Mouse (Mus musculus) forebrain, embryonic 16.5 days (tissue): ENCODE data around the gene Tmem104. TPM values are rescaled to one million over a fixed set of nuclear protein-coding genes. Genes with fewer than 3 reads are reported as not detected.

Source experiments
- ATAC-seq: fragments of 200-750 bp; cut with Nextera tagmentation; 2 replicates; pipeline ENCODE4 v1.8.0; 2017; ENCODE audit warnings: mild to moderate bottlenecking, moderate library complexity
- H3K27ac ChIP-seq: fragments of 300-500 bp; sonication (generic); 2 replicates; pipeline ENCODE4 v1.5.1; 2014; ENCODE audit warnings: low read length, control low read depth
- H3K27me3 ChIP-seq: fragments of 300-500 bp; sonication (generic); replicated peaks from 2 replicates; pipeline ENCODE4 v1.6.1; 2014; ENCODE audit warnings: low read length; ENCODE audit not compliant: control insufficient read depth, insufficient read depth
- H3K36me3 ChIP-seq: fragments of 300-500 bp; sonication (generic); 2 replicates; pipeline ENCODE4 v1.6.1; 2014; ENCODE audit not compliant: control insufficient read depth, insufficient read depth
- H3K4me1 ChIP-seq: fragments of 300-500 bp; sonication (generic); replicated peaks from 2 replicates; pipeline ENCODE4 v1.6.1; 2014; ENCODE audit warnings: low read length; ENCODE audit not compliant: control insufficient read depth, insufficient read depth
- H3K4me2 ChIP-seq: fragments of 300-500 bp; sonication (generic); 2 replicates; pipeline ENCODE4 v1.6.1; 2014; ENCODE audit warnings: mild to moderate bottlenecking, low read length, control low read depth
- H3K4me3 ChIP-seq: fragments of 300-500 bp; sonication (generic); replicated peaks from 2 replicates; pipeline ENCODE4 v1.5.1; 2014; ENCODE audit warnings: mild to moderate bottlenecking, low read length, control low read depth
- H3K9ac ChIP-seq: fragments of 300-500 bp; sonication (generic); replicated peaks from 2 replicates; pipeline ENCODE4 v1.6.1; 2014; ENCODE audit warnings: low read depth, low read length, control low read depth
- H3K9me3 ChIP-seq: fragments of 300-500 bp; sonication (generic); 2 replicates; pipeline ENCODE4 v1.6.1; 2016; ENCODE audit warnings: low read length; ENCODE audit not compliant: control insufficient read depth
- WGBS: fragments of 180-500 bp; shearing (Covaris S2); extraction: QIAGEN DNeasy Blood & Tissue Kit; methylation state at CpG from one replicate; pipeline ENCODE4 v1.1.7; 2014; 5-methylcytosine and 5-hydroxymethylcytosine counted together
- polyA plus RNA-seq: library from polyadenylated mRNA; unstranded; fragments of >200 nt; fragmentation: Nextera tagmentation; extraction: Ambion mirVana; gene quantifications from 2 replicates; pipeline ENCODE4 v1.2.1, GENCODE M21; 2015

The Tmem104 gene
- polyA plus RNA-seq, 1 experiment from 2014 or later, result 11.2 TPM

DNA sequence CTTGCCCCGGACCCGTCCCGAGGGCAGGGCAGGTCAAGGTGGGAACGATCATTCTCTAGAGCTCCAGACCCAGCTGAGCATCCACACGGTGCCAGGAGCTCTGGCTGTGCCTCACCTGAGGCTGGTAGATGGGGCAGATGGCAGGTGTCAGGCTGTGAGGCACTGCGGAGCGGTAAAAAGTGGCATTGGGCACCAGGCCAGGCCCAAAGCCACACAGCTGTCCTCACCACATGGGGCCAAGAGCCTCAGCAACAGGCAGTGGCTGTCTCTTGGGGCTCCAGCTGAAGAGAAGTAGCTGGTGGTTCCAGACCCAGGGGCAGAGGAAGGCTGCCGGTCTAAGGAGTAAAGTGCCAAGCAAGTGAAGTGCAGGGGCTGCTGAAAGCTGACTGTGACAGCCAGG is 59.1 kb downstream of the Tmem104 start:
- no peak for ATAC-seq
- WGBS, result 49% methylated on average over 8 of the region's 8 CpGs
- Histone ChIP-seq H3K36me3 (peaks cover 5% of the 10 kb centered on the region), H3K27ac (no peak overlapping the region), H3K4me1 (peaks cover 33% of the 10 kb centered on the region), H3K9ac (no peak overlapping the region), H3K27me3 (peaks cover 25% of the 10 kb centered on the region), H3K4me3 (no peak overlapping the region), H3K9me3 (no peaks in the 10 kb centered on the region), H3K4me2 (no peak overlapping the region)

DNA sequence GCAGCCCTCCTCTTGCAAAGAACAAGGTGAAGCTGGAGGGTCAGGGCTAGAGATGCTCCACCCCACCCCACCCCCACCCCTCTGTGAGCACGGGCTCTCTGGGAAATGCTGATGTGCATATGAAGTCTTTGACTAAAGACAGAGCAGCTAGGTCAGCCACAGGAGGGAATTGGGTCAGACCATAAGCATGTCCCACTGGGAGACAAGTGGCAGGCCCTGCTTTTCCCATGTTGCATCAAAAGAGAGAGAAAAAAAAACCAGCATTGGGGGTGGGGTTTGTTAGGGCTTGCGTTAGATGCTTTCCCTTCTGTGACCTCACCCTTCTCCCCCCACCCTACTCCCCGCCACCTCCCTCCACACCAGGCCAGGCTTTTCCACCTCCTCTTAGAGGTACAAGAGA is 60.0 kb downstream of the Tmem104 start:
- H3K4me3 ChIP-seq, result no peak overlapping the region
- ATAC-seq, result no peak
- WGBS, result 36% methylated on average over 3 of the region's 3 CpGs
- no peaks in the 10 kb centered on the region for H3K9me3 ChIP-seq
- H3K27me3 ChIP-seq, result peaks cover 25% of the 10 kb centered on the region
- H3K9ac ChIP-seq, result no peak overlapping the region
- H3K27ac ChIP-seq, result no peak overlapping the region
- peaks cover 5% of the 10 kb centered on the region for H3K36me3 ChIP-seq
- H3K4me1 ChIP-seq, result peaks cover 33% of the 10 kb centered on the region
- no peak overlapping the region for H3K4me2 ChIP-seq

DNA sequence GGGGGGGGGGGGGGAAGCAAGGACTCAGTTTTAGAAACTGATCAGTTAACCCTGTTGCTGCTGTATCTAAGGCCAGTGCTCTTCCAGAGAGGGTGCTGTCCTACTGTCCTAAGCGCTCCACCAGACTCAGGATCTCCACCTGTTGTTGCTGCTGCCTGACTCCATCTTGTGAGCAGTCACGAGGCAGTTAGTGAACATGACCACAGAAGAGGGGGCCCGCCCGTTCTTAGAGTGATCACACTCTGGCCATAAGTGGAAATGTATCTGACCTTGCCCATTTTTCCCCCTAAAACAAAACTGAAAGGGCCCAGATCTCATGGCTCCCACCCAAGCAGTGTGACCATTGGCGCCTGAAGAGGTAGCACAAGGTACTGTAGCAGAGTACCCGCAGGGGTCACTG is 60.7 kb downstream of the Tmem104 start:
- no peak overlapping the region for H3K9ac ChIP-seq
- 75% methylated on average over 6 of the region's 6 CpGs for WGBS
- peaks cover 25% of the 10 kb centered on the region for H3K27me3 ChIP-seq
- no peaks in the 10 kb centered on the region for H3K9me3 ChIP-seq
- ATAC-seq, result no peak
- H3K4me1 ChIP-seq, result peaks cover 33% of the 10 kb centered on the region
- H3K27ac ChIP-seq, result no peak overlapping the region
- H3K4me2 ChIP-seq, result no peak overlapping the region
- H3K4me3 ChIP-seq, result no peak overlapping the region
- peaks cover 5% of the 10 kb centered on the region for H3K36me3 ChIP-seq

DNA sequence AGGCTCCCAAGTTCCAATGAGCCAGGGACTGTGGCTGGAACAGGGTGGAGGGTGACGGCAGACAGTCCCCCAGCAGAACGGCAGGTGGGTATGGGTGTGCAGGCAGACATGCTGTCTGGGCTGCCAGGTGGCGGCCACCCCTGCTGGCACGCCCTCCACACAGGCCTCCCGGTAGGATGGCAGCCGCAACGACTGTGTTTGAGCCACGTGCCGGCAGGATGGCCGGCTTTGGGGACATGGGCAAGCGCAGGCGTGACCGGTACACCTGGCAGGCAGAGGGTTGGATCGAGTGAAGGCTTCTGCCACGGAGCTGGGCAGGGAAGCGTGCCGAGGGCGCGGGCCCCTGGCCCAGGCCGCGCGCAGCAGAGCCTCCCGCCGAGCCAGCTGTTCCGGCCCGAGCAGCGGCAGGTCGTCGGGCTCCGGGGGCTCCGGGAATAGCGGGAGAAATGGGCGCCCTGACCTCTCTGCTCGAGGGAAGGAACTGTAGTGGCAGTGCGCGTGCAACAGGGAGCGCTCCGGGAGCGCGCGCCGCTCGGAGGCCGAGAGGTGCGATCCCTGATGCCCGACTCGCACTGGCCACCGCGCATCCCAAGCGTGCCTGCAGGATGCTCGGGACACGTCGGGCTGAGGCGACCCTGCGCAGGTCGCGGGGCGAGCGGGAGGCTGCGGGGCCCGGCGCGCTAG is 62.6 kb downstream of the Tmem104 start:
- Histone ChIP-seq H3K4me2 (peak overlapping the region; percentile 97), H3K4me1 (peaks cover 33% of the 10 kb centered on the region), H3K9me3 (no peaks in the 10 kb centered on the region), H3K27ac (no peak overlapping the region; the same call in 1 of the 2 replicates), H3K4me3 (peak overlapping the region; percentile 59), H3K27me3 (peaks cover 25% of the 10 kb centered on the region), H3K36me3 (no peaks in the 10 kb centered on the region), H3K9ac (peak overlapping the region; percentile 68)
- ATAC-seq, result peak; percentile 36; the same call in 1 of the 2 replicates
- WGBS, result 1% methylated on average over 63 of the region's 63 CpGs

DNA sequence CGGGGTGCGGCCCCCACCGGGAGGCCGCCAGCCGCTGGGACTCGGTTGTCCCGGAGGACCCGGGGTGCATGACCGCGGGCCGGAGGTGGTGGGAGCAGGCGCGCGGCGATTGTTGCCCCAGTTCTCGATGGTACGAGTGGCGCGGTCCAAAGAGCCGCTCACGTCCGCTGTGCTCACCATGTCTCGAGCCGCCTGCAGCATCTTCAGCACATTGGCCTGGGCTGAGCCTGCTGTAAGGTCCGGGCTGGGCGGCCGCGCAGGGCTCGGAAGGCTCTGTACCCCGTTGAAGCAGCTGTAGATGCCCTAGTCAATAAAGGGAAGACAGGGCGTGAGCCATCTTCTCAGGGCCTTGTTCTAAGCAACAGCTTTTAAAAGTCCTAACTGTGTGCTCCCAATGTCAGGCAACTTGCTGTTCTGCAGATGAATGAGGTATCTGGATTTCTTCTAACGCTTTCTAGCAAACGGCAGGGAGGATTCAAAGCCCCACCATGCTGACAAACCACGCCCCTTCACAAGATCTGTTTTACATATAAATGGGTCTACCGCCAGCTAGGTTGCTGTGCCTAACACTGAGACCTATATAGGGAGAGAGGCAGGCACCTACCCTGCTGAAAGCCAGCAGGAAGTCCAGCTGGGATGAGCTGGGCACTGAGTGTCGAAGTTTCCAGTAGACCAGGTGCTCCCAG is 63.3 kb downstream of the Tmem104 start:
- H3K4me1 ChIP-seq, result peaks cover 32% of the 10 kb centered on the region
- peak overlapping the region; percentile 59 for H3K4me3 ChIP-seq
- ATAC-seq, result no peak
- H3K27ac ChIP-seq, result no peak overlapping the region; the same call in 1 of the 2 replicates
- under 1% methylated on average over 36 of the region's 36 CpGs for WGBS
- H3K9me3 ChIP-seq, result no peaks in the 10 kb centered on the region
- H3K9ac ChIP-seq, result peak overlapping the region; percentile 68
- no peaks in the 10 kb centered on the region for H3K36me3 ChIP-seq
- H3K27me3 ChIP-seq, result peaks cover 25% of the 10 kb centered on the region
- peak overlapping the region; percentile 97 for H3K4me2 ChIP-seq

DNA sequence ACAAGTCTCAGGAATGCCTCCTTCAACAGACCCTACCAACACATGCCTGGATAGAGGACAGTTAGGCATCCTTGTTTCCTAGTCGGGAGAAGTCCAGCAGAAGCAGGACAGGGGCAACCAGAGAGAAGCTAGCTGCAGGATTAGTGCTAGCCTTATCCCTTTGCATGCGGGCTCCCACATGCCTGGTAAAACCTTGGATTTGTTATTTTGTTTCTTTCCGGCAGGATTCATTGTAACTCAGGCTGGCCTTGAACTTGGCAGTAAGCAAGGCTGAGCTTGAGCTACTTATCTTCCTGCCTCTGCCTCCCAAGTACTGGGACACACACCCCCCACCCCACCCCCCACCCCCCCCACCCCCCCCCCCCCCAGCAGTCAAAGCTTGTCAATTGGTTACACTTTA is 64.0 kb downstream of the Tmem104 start:
- H3K4me3 ChIP-seq, result no peak overlapping the region
- 54% methylated on average over 3 of the region's 3 CpGs for WGBS
- H3K4me2 ChIP-seq, result no peak overlapping the region
- no peak overlapping the region for H3K9ac ChIP-seq
- H3K27ac ChIP-seq, result no peak overlapping the region
- peaks cover 27% of the 10 kb centered on the region for H3K27me3 ChIP-seq
- no peak for ATAC-seq
- no peaks in the 10 kb centered on the region for H3K9me3 ChIP-seq
- no peaks in the 10 kb centered on the region for H3K36me3 ChIP-seq
- H3K4me1 ChIP-seq, result peaks cover 26% of the 10 kb centered on the region

DNA sequence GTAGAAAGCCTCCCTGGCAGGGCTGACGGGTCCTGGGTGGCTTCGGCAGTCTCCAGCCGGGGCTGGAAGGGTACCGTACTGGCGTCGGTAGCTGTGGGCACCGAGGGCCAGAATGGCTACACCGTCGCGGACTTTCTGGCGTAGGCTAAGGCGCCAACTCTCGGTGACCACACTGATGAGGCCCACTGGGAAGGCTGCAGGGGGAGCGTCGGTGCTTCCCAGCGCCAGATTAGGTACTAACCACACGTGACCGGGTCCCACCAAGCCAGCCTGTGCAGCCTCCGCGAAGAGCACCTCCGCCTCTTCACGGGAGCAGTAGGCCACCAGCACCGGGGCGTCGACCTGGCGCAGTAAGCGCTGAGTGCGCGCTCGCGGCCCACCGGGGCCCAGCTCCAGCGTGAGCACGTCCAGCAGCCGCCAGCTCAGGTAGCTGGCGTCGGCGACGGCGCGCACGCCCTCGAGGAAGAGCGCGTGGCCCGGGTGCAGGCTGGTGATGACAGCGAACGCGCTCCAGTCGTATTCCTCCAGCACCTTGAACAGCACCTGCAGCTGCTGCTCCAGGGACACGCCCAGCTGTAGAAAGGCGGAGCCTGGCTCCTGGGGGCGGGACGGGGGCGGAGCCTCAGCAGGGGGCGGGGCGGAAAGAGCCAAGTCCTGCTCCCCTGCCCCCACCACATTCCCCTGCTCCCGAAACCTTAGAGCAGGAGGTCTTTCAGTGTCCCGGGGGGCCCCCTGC is 70.7 kb downstream of the Tmem104 start:
- peaks cover 44% of the 10 kb centered on the region for H3K27me3 ChIP-seq
- 15% methylated on average over 56 of the region's 59 CpGs for WGBS
- no peak for ATAC-seq
- H3K4me2 ChIP-seq, result peak overlapping the region; percentile 39
- peak overlapping the region; percentile 19 for H3K4me3 ChIP-seq
- H3K9ac ChIP-seq, result no peak overlapping the region
- H3K27ac ChIP-seq, result no peak overlapping the region
- no peaks in the 10 kb centered on the region for H3K36me3 ChIP-seq
- H3K4me1 ChIP-seq, result no peaks in the 10 kb centered on the region
- H3K9me3 ChIP-seq, result no peaks in the 10 kb centered on the region

DNA sequence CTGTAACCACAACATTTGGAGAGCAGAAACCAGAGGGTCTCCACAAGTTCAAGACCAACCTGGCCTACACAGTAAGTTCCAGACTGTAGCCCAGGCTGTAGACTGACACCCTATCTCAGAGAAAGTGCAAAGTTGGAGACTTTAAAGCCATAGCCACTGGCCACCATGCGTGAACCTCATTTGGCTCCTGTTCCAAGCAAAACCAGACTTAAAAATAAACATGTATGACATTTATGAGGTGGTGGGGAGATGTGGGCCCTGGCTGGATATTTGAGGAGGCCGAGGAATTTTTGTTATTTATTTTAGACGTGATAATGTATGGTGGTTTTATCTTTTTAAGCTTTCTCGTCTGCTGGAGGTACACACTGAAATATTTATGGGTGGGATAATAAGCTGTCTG is 71.8 kb downstream of the Tmem104 start:
- H3K9me3 ChIP-seq, result no peaks in the 10 kb centered on the region
- no peak overlapping the region for H3K4me3 ChIP-seq
- H3K4me2 ChIP-seq, result no peak overlapping the region
- no peak for ATAC-seq
- H3K4me1 ChIP-seq, result no peaks in the 10 kb centered on the region
- H3K27me3 ChIP-seq, result peaks cover 46% of the 10 kb centered on the region
- H3K36me3 ChIP-seq, result no peaks in the 10 kb centered on the region
- no peak overlapping the region for H3K9ac ChIP-seq
- no peak overlapping the region for H3K27ac ChIP-seq
- WGBS, result 79% methylated on average over 4 of the region's 4 CpGs

DNA sequence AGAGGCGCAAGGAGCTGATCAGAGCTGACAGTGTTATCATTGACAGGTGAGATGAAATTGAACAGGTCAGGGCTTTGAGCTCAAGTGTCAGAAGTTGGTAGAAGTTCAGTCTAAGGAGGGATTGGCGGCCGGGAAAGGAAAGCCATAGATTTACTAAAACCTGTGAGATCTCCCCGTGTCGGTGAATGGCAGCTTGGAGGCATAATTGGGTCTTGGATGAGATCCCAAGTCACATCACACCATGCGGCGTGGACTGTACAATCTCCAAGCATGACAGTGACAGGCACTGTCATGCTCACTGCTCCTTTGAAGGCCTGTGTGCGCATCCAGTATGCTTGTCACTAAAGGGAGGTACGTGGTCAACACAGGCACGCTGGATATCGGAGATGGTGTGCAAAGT is 75.7 kb downstream of the Tmem104 start:
- no peak overlapping the region for H3K27ac ChIP-seq
- H3K4me1 ChIP-seq, result peaks cover 17% of the 10 kb centered on the region
- no peaks in the 10 kb centered on the region for H3K36me3 ChIP-seq
- 61% methylated on average over 11 of the region's 11 CpGs for WGBS
- no peak overlapping the region for H3K9ac ChIP-seq
- H3K9me3 ChIP-seq, result no peaks in the 10 kb centered on the region
- peaks cover 71% of the 10 kb centered on the region for H3K27me3 ChIP-seq
- H3K4me2 ChIP-seq, result no peak overlapping the region
- H3K4me3 ChIP-seq, result no peak overlapping the region
- ATAC-seq, result no peak
